Mouse (Mus musculus) hindbrain, embryonic 16.5 days (tissue): ENCODE measurements around the gene Tanc1. TPM values are rescaled to one million over a fixed set of nuclear protein-coding genes. Genes with fewer than 3 reads are reported as not detected.

Experiments
- ATAC-seq: fragments of 200-750 bp; cut with Nextera tagmentation; 2 replicates; pipeline ENCODE4 v1.8.0; 2017; ENCODE audit warnings: moderate TSS enrichment, moderate library complexity
- H3K27ac ChIP-seq: fragments of 300-500 bp; sonication (generic); 2 replicates; pipeline ENCODE4 v1.5.1; 2014; ENCODE audit warnings: low read depth, mild to moderate bottlenecking, control low read depth, low read length, moderate library complexity
- H3K27me3 ChIP-seq: fragments of 300-500 bp; sonication (generic); replicated peaks from 2 replicates; pipeline ENCODE4 v1.6.1; 2014; ENCODE audit warnings: low read length; ENCODE audit not compliant: control insufficient read depth, insufficient read depth
- H3K36me3 ChIP-seq: fragments of 300-500 bp; sonication (generic); 2 replicates; pipeline ENCODE4 v1.6.1; 2014; ENCODE audit warnings: mild to moderate bottlenecking, low read length, moderate library complexity, mixed read lengths; ENCODE audit not compliant: control insufficient read depth, insufficient read depth
- H3K4me1 ChIP-seq: fragments of 300-500 bp; sonication (generic); 2 replicates; pipeline ENCODE4 v1.6.1; 2014; ENCODE audit warnings: low read depth, low read length; ENCODE audit not compliant: control insufficient read depth, insufficient read depth
- H3K4me2 ChIP-seq: fragments of 300-500 bp; sonication (generic); 2 replicates; pipeline ENCODE4 v1.6.1; 2014; ENCODE audit warnings: mild to moderate bottlenecking, low read length, control low read depth, moderate library complexity
- H3K4me3 ChIP-seq: fragments of 300-500 bp; sonication (generic); 2 replicates; pipeline ENCODE4 v1.5.1; 2014; ENCODE audit warnings: mild to moderate bottlenecking, low read length, control low read depth, moderate library complexity
- H3K9ac ChIP-seq: fragments of 300-500 bp; sonication (generic); 2 replicates; pipeline ENCODE4 v1.6.1; 2014; ENCODE audit warnings: low read depth, mild to moderate bottlenecking, control low read depth, low read length, moderate library complexity
- H3K9me3 ChIP-seq: fragments of 300-500 bp; sonication (generic); 2 replicates; pipeline ENCODE4 v1.6.1; 2014; ENCODE audit warnings: mild to moderate bottlenecking, low read length, moderate library complexity; ENCODE audit not compliant: control insufficient read depth
- WGBS: fragments of 180-500 bp; shearing (Covaris S2); extraction: QIAGEN DNeasy Blood & Tissue Kit; methylation state at CpG from one replicate; pipeline ENCODE4 v1.1.7; 2014; 5-methylcytosine and 5-hydroxymethylcytosine counted together
- polyA plus RNA-seq: library from polyadenylated mRNA; unstranded; fragments of >200 nt; fragmentation: Nextera tagmentation; extraction: Ambion mirVana; gene quantifications from 2 replicates; pipeline ENCODE4 v1.2.1, GENCODE M21; 2015

The Tanc1 gene
- polyA plus RNA-seq, 1 experiment from 2014 or later = 7.4 TPM

DNA sequence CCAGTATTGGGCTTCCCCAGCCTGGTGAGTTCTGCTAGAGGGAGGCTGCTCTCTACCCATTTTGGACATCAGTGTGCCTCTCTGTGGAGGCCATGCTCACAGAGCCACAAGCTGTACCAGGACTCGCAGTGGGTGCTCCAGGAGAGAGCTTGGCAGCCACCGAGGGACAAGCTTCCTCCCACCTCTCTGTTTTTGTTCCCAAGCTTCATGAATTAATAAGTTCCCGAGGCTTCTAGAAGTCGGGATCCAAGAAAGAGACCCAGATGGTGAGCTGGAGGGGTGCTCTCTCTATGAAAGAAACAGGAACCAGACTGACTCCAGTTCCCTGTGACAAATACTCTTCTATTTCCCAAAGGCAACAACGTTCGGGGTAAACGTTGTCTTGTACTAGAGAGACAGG lies 43.6 kb downstream of the Tanc1 start:
- Histone ChIP-seq H3K27ac (no peak overlapping the region), H3K36me3 (no peaks in the 10 kb centered on the region), H3K9ac (no peak overlapping the region), H3K9me3 (no peaks in the 10 kb centered on the region), H3K4me2 (no peak overlapping the region), H3K4me3 (no peak overlapping the region), H3K4me1 (peaks cover 3% of the 10 kb centered on the region), H3K27me3 (no peaks in the 10 kb centered on the region)
- 30% methylated on average over 7 of the region's 7 CpGs for WGBS
- ATAC-seq = 0 out of 2 replicates have a peak, but pooled peaks have one; percentile 17

DNA sequence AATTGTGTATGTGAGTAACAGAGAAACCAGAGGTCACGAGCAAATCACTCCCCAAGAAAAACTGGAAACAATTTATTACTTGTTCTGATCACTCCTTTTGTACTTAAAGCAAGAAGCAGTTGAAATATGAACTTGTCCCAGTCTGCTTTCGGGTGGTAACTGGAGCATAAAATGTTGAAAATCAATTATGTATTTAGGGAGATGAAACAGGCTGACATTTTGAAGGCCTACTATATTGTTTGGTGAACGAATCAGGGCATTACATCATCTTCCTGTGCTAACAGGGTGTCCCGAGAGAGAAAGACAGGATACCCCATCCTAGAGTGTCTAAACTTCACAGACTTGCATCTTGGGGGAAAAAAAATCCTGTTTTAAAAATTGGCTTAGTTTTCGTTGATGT lies 44.8 kb downstream of the Tanc1 start:
- no peak overlapping the region for H3K4me2 ChIP-seq
- no peak overlapping the region for H3K4me3 ChIP-seq
- 39% methylated on average over 5 of the region's 5 CpGs for WGBS
- H3K4me1 ChIP-seq = peaks cover 8% of the 10 kb centered on the region
- ATAC-seq = no peak
- H3K36me3 ChIP-seq = no peaks in the 10 kb centered on the region
- H3K27ac ChIP-seq = no peak overlapping the region
- no peak overlapping the region for H3K9ac ChIP-seq
- H3K9me3 ChIP-seq = no peaks in the 10 kb centered on the region
- no peaks in the 10 kb centered on the region for H3K27me3 ChIP-seq

DNA sequence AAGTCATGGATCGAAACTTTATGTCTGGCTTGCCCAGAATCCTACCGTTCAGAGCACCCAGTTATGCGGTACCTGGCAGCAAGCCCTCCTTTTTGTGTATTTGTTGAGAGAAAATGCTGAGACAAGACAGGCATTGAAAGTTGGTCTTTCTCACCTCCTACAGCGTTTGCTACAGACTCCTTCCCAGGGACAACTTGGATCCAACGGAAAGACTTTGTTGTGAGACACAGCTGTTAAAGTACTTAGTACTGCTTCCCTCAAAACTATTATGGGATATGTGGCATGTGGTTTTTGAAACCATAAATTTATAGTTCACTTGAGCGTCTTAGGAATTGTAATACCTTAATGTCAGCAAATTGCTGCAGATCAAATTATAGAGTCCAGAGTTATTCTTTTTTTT lies 47.8 kb downstream of the Tanc1 start:
- no peak overlapping the region for H3K4me2 ChIP-seq
- H3K4me3 ChIP-seq = no peak overlapping the region
- H3K36me3 ChIP-seq = no peaks in the 10 kb centered on the region
- H3K4me1 ChIP-seq = peaks cover 7% of the 10 kb centered on the region
- 81% methylated on average over 6 of the region's 6 CpGs for WGBS
- H3K27ac ChIP-seq = no peak overlapping the region
- H3K9me3 ChIP-seq = no peaks in the 10 kb centered on the region
- H3K27me3 ChIP-seq = no peaks in the 10 kb centered on the region
- no peak for ATAC-seq
- H3K9ac ChIP-seq = no peak overlapping the region

DNA sequence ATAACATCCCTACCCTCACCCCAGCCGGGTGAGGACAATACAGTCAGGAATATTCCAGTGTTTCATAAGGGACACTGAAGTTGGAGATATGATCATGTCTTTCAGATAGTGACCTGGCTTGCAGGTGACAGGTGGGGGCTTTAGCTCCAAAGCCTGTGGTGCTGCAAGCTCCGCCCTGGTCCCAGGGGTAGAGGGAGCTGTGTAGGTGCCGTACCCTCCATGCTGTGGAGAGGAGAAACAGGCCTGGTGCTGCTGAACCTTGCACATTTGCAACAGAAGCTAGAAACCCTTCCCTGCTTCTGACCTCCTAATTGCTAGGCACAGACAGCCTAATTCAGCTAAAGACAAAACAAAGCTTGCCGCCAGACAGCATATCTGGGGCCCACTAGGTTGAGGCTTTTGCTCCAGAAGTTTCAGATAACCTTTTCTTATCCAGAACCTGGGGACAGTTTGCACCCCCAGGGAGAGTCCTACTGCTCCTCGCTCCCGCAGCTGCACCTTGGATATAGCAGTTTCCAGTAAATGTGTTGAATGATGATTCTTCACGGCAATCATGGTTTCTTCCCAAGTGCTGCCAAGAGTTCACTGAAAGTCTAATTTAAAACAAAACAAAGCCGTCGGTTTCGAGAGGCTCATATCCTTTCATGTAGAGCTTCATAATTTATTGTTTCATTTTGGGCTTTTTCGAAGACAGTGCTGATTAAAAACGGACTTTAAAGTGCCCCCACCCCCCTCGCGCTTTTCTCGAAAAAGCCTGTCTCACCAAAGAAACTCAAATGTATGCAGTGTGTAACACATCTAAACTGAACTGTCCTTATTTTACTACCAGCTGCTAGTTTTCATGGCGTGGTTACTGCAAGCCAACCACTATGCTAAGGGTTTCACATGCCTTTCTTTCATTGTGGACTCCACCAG lies 49.3 kb downstream of the Tanc1 start:
- H3K27me3 ChIP-seq = no peaks in the 10 kb centered on the region

DNA sequence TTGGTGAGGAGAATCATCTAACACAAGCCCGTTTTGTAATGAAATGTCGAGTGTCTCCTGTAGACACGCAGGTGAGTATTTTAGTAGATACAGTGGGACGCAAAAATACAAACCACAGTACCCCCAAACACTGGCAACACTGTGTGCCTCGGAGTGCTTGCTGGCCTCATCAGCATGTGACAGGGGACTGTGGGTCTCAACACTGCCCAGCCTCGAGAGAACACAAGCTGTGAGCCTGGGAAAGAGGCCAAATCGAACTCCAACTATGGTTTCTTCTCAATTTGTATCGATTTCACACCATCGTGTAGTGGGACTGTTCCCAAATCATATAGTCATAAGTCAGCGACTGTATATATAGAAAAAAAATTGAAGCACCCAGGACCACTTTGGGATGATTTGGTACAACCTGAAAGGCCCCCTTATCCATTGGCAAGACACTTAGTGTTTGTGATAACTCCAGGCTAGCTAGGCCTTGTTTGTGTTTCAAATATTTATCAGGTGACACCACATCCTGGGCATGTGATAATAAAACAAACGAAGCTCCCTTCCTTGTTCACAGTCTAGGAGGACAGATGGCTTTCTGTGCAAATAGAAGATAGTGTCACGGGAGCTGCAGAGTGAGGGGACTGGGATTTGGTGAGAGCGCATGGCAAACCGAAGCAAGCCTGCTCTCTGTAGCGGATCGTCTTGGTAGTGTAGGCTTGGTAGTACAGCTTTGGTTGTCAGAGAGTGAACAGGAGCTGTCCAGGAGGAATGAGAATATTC lies 53.1 kb downstream of the Tanc1 start:
- no peaks in the 10 kb centered on the region for H3K9me3 ChIP-seq
- H3K9ac ChIP-seq = no peak overlapping the region
- no peak overlapping the region for H3K27ac ChIP-seq
- no peak overlapping the region for H3K4me3 ChIP-seq
- no peaks in the 10 kb centered on the region for H3K27me3 ChIP-seq
- H3K4me2 ChIP-seq = no peak overlapping the region
- WGBS = 69% methylated on average over 16 of the region's 16 CpGs
- no peaks in the 10 kb centered on the region for H3K36me3 ChIP-seq
- H3K4me1 ChIP-seq = peaks cover 8% of the 10 kb centered on the region
- ATAC-seq = peak; percentile 55

More for the DNA sequence above, 49.3 kb downstream of the Tanc1 start:
- no peaks in the 10 kb centered on the region for H3K9me3 ChIP-seq
- no peak overlapping the region for H3K27ac ChIP-seq
- H3K36me3 ChIP-seq = no peaks in the 10 kb centered on the region
- H3K4me2 ChIP-seq = no peak overlapping the region
- no peak overlapping the region for H3K9ac ChIP-seq
- peaks cover 8% of the 10 kb centered on the region for H3K4me1 ChIP-seq
- 0 out of 2 replicates have a peak, but pooled peaks have one; percentile 50 for ATAC-seq
- H3K4me3 ChIP-seq = no peak overlapping the region
- 52% methylated on average over 16 of the region's 16 CpGs for WGBS

DNA sequence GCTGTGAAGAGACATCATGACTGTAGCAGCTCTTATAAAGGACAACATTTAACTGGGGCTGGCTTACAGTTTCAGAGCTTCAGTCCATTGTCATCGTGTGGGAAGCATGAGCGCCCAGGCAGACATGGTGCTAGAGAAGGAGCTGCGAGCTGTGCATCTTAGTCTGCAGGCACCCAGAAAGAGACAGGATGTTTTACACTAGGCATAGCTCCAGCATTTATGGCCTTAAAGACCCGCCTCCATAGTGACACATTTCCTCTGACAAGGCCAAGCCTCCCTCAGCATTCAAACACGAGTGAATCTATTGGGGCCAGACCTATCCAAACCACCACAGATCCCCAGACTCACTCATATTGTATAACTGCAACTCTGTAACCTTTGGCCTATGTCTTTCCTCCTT lies 54.7 kb downstream of the Tanc1 start:
- 93% methylated on average over 5 of the region's 5 CpGs for WGBS
- no peaks in the 10 kb centered on the region for H3K9me3 ChIP-seq
- no peak overlapping the region for H3K4me3 ChIP-seq

DNA sequence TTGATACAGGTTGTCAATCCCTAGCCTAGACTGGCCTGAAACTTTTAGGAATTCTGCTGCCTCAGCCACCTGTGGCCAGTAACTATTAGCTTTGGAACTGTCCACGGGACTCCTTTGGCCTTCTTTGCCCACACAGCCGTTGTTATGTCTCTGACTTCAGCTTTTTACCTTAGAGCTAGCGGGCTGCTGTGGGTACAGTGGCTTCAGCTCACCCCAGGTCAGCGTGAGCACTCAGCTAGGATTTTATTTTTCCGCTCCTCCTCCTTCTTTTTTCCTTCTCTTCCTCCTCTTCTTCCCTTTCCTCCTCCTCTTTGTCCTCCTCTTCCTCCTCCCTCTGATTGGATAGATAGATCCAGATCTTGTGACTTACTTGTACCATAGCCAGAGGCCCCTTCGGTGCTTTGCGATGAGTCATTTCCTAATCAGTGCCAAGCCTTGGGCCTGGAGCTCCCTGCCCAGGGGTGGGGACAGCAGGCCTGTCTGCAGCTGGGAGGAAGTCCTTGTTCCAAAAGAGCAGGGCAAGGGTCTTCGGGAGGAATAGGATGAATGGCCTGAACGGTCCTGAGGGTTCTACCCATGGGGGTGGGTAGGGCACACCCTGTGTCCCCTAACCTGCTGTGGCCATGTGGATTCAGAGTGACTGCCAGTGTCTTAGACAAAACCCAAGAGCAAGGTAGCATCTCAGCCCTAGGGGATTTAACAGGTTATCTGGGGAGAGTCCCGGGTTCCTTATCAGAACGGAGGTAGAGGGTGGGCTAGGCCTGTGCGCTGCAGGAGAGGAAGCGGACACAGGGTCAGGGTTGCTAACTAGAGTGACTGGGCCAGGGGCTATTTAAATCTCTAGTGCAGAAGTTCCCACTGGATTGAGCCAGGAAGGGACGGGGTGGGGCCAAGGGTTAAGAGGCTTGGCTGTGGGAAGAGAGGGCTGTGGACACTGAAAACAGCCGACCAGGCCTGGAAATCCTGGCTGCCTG lies 58.5 kb downstream of the Tanc1 start:
- no peak overlapping the region for H3K27ac ChIP-seq
- ATAC-seq = 0 out of 2 replicates have a peak, but pooled peaks have one; percentile 22
- no peak overlapping the region for H3K4me3 ChIP-seq
- no peaks in the 10 kb centered on the region for H3K36me3 ChIP-seq
- H3K9me3 ChIP-seq = no peaks in the 10 kb centered on the region
- no peaks in the 10 kb centered on the region for H3K4me1 ChIP-seq
- no peaks in the 10 kb centered on the region for H3K27me3 ChIP-seq
- no peak overlapping the region for H3K9ac ChIP-seq
- 69% methylated on average over 15 of the region's 15 CpGs for WGBS
- H3K4me2 ChIP-seq = no peak overlapping the region

More for the DNA sequence above, 54.7 kb downstream of the Tanc1 start:
- no peaks in the 10 kb centered on the region for H3K36me3 ChIP-seq
- H3K27ac ChIP-seq = no peak overlapping the region
- H3K4me2 ChIP-seq = no peak overlapping the region
- no peak for ATAC-seq
- no peak overlapping the region for H3K9ac ChIP-seq
- H3K27me3 ChIP-seq = no peaks in the 10 kb centered on the region
- H3K4me1 ChIP-seq = peaks cover 4% of the 10 kb centered on the region; the same call in 1 of the 2 replicates

DNA sequence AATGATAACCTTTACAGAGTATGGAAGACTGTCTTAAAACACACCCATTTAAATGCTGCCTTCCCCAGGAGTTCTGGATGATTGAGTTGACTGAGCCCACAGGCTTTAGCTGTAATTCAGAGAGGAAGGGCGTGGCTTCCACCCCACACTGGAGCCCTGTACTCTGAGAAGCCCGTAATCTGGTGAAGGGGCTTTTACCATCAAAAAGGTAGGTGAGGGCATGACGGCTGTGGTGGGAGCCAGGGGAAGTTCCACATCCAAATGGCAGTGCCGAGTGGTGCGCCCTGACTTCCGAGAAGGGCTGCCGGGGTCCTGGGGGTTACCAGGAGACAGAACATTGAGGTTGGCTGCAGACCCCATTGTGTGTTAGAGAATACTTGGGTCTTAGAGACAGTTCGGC lies 59.8 kb downstream of the Tanc1 start:
- 60% methylated on average over 8 of the region's 8 CpGs for WGBS

More for the DNA sequence above, 59.8 kb downstream of the Tanc1 start:
- H3K4me1 ChIP-seq = no peaks in the 10 kb centered on the region
- no peaks in the 10 kb centered on the region for H3K9me3 ChIP-seq
- no peak overlapping the region for H3K4me2 ChIP-seq
- no peak overlapping the region for H3K27ac ChIP-seq
- no peak overlapping the region for H3K4me3 ChIP-seq
- ATAC-seq = no peak
- H3K27me3 ChIP-seq = no peaks in the 10 kb centered on the region
- H3K36me3 ChIP-seq = no peaks in the 10 kb centered on the region
- H3K9ac ChIP-seq = no peak overlapping the region
